Mouse (Mus musculus): ENCODE measurements around the gene Gar1. TPM values are rescaled to one million over a fixed set of nuclear protein-coding genes. Genes with fewer than 3 reads are reported as not detected.

Gar1 gene
- polyA plus RNA-seq (2015; fragmentation: Nextera tagmentation; extraction: Ambion mirVana): 87.7 and 93.2 TPM in 2 replicates

DNA sequence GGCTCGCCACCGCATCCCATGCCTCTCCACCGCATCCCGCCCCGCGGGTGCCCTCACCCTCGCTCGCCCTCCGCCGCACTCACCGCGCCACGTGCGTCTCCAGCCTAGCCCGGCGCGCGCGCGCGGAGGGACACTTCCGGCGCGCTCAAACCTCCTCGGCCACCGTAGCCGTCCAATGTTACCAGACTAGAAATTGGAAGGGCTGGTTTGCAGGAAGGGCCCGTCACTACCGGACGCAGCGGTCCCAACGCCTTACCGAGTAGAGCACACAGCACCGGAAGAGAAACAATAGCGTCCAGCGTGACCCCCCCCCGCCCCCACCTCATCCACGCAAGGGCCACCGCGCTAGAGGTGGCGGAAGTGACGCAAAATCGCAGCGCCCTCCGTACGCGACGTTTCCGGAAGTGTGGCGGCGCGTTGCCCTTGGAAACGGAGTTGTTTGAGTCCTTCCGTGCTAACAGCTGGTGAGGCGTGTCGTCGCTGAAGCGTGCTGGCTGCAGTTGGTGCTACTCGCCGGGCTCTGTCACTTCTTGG is at the start of gene Gar1:
Gene Gar1 (minus strand): TSS at position 362 of the 534 bp plus-strand sequence.
- ATAC-seq: peak; percentile 94
- no peaks in the 10 kb centered on the region for H3K27me3 ChIP-seq (replicated peaks)
- peak within 1 kb of the TSS; percentile 95 for H3K4me3 ChIP-seq (replicated peaks)
- peaks cover 11% of the 10 kb centered on the region for H3K4me1 ChIP-seq (replicated peaks)
- peaks cover 6% of the 10 kb centered on the region; the same call in 1 of the 2 replicates for H3K36me3 ChIP-seq
- H3K4me2 ChIP-seq (replicated peaks): peak within 1 kb of the TSS; percentile 85
- H3K9ac ChIP-seq: peak within 1 kb of the TSS; percentile 80
- H3K27ac ChIP-seq: peak within 1 kb of the TSS; percentile 90
- H3K9me3 ChIP-seq: no peaks in the 10 kb centered on the region
- under 1% methylated on average over 60 of the region's 60 CpGs for WGBS

- no peak overlapping the region for H3K27ac ChIP-seq
- H3K27me3 ChIP-seq (replicated peaks): no peaks in the 10 kb centered on the region
- ATAC-seq: no peak
- H3K4me3 ChIP-seq (replicated peaks): no peak overlapping the region
- no peak overlapping the region for H3K9ac ChIP-seq
- no peaks in the 10 kb centered on the region for H3K9me3 ChIP-seq
- H3K36me3 ChIP-seq: no peaks in the 10 kb centered on the region
- H3K4me1 ChIP-seq (replicated peaks): peaks cover 4% of the 10 kb centered on the region; the same call in 1 of the 2 replicates
- peak overlapping the region; percentile 84 for H3K4me2 ChIP-seq (replicated peaks)
- 59% methylated on average over 2 of the region's 2 CpGs for WGBS
These were observed 48.7 kb upstream of the Gar1 start for GRCm38 (mm10) chr3:129879913-129880312.

DNA sequence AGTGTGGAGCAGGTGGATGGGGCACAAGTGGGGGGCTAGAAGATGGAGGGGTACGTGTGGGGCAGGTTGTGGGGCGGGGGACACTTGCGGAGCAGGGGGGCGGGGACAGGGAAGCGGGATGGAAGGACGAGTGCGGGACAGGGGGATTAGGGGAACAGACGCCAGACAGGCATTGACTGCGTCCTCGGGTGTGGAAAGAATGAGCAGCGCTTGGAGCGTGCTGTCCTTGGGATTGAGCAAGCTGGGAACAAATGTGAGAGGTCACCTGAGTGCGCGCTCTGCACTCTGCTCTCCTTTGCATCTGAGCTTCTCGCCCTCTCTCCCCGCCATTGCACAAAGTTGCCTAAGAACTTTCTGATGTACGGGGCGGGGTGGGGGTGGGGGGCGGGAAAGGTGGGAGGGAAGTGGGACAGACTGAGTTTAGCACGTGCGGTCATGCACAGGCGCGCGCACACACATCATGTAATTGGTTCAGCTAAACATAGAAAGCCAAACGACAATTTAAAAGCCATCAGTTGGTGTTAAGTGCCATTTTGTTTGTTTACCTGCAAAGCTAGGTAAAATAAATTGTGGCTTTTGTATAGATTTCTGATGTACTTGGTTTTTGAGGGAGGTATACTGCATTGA is 48.0 kb upstream of the Gar1 start:
- peak; percentile 83 for ATAC-seq
- no peaks in the 10 kb centered on the region for H3K36me3 ChIP-seq
- peaks cover 4% of the 10 kb centered on the region; the same call in 1 of the 2 replicates for H3K4me1 ChIP-seq (replicated peaks)
- no peaks in the 10 kb centered on the region for H3K27me3 ChIP-seq (replicated peaks)
- peak overlapping the region; percentile 84 for H3K4me2 ChIP-seq (replicated peaks)
- peak overlapping the region; percentile 74 for H3K9ac ChIP-seq
- no peaks in the 10 kb centered on the region for H3K9me3 ChIP-seq
- 2% methylated on average over 25 of the region's 25 CpGs for WGBS
- H3K27ac ChIP-seq: peak overlapping the region; percentile 79
- peak overlapping the region; percentile 66 for H3K4me3 ChIP-seq (replicated peaks)

DNA sequence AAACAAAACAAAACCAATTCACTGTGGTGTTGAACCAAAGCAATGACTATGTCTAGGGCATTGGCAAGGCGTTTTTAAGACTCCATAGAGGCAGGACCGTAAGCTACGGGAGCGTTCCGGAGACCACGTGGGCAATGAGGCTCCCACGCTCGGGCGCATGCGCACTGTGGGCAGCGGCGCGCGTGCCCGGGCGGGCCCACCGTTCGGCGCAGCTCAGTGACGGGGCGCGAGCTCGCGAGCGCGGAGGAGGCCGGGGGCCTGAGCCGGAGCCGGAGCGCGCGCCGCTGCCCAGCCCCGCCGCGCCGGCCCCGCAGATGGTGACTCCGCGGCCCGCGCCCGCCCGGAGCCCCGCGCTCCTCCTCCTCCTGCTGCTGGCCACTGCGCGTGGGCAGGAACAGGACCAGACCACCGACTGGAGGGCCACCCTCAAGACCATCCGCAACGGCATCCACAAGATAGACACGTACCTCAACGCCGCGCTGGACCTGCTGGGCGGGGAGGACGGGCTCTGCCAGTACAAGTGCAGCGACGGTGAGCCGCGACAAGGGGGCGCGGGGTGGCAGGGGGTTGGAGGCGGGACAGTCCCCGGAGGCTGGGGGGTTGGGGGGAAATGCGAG is 47.3 kb upstream of the Gar1 start, which contains the start of gene Pla2g12a:
Gene Pla2g12a (plus strand): TSS at position 202 of the 617 bp plus-strand sequence.
- peak within 1 kb of the TSS; percentile 66 for H3K4me3 ChIP-seq (replicated peaks)
- H3K4me1 ChIP-seq (replicated peaks): peaks cover 4% of the 10 kb centered on the region; the same call in 1 of the 2 replicates
- peak within 1 kb of the TSS; percentile 79 for H3K27ac ChIP-seq
- H3K27me3 ChIP-seq (replicated peaks): no peaks in the 10 kb centered on the region
- H3K9ac ChIP-seq: peak within 1 kb of the TSS; percentile 74
- peak within 1 kb of the TSS; percentile 84 for H3K4me2 ChIP-seq (replicated peaks)
- no peaks in the 10 kb centered on the region for H3K9me3 ChIP-seq
- no peaks in the 10 kb centered on the region for H3K36me3 ChIP-seq
- under 1% methylated on average over 60 of the region's 66 CpGs for WGBS
- ATAC-seq: peak; percentile 91

GRCm38 (mm10) chr3:129877327-129877726 is 46.1 kb upstream of the Gar1 start:
- Histone ChIP-seq H3K4me3 (replicated peaks) (no peak overlapping the region), H3K27ac (no peak overlapping the region), H3K36me3 (no peaks in the 10 kb centered on the region), H3K9me3 (no peaks in the 10 kb centered on the region), H3K27me3 (replicated peaks) (no peaks in the 10 kb centered on the region), H3K4me2 (replicated peaks) (no peak overlapping the region), H3K4me1 (replicated peaks) (peaks cover 4% of the 10 kb centered on the region; the same call in 1 of the 2 replicates), H3K9ac (no peak overlapping the region)
- WGBS: 93% methylated on average over 10 of the region's 10 CpGs
- no peak for ATAC-seq

DNA sequence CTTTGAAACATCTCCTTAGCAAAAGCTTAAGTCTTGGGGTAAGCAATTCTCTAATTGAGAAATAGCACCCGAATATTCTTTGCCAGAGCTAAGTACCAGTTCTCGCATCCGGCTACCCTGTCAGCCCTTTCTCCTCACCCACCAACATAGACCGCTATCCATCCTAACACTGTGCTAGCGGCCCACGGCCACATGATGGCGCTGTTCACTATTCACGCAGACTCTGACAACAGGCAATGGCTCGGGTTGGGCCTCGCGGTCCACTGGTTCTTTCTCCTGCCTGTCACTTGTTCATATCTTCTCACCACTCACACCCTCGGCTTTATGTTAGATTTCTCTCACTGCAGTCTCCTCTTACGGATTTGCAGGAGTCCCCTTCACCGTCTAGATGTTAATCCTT is 32.5 kb upstream of the Gar1 start:
- WGBS: 48% methylated on average over 14 of the region's 14 CpGs
- no peak for ATAC-seq

DNA sequence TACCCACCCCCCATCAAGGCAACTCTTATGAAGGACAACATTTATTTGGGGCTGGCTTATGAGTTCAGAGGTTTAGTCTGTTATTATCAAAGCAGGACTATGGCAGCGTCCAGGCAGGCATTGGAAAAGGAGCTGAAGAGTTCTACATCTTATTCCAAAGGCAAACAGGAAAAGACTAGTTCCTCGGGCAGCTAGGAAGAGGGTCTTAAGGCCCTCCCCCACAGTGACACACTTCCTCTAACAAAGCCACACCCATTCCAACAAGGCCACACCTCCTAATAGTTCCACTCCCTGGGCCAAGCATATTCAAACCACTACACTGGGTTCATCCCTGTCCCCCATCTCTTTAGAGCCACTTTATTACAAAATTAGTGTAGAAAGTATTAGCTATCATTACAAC is 31.4 kb upstream of the Gar1 start:
- Histone ChIP-seq H3K9me3 (no peaks in the 10 kb centered on the region), H3K4me1 (replicated peaks) (no peaks in the 10 kb centered on the region), H3K4me2 (replicated peaks) (no peak overlapping the region), H3K9ac (no peak overlapping the region), H3K27me3 (replicated peaks) (no peaks in the 10 kb centered on the region), H3K36me3 (no peaks in the 10 kb centered on the region), H3K27ac (no peak overlapping the region), H3K4me3 (replicated peaks) (no peak overlapping the region)
- 76% methylated on average over 2 of the region's 2 CpGs for WGBS
- no peak for ATAC-seq

More for the DNA sequence above, 32.5 kb upstream of the Gar1 start:
- Histone ChIP-seq H3K4me2 (replicated peaks) (no peak overlapping the region), H3K9ac (no peak overlapping the region), H3K36me3 (no peaks in the 10 kb centered on the region), H3K9me3 (no peaks in the 10 kb centered on the region), H3K27ac (no peak overlapping the region), H3K4me1 (replicated peaks) (no peaks in the 10 kb centered on the region), H3K27me3 (replicated peaks) (no peaks in the 10 kb centered on the region), H3K4me3 (replicated peaks) (no peak overlapping the region)

DNA sequence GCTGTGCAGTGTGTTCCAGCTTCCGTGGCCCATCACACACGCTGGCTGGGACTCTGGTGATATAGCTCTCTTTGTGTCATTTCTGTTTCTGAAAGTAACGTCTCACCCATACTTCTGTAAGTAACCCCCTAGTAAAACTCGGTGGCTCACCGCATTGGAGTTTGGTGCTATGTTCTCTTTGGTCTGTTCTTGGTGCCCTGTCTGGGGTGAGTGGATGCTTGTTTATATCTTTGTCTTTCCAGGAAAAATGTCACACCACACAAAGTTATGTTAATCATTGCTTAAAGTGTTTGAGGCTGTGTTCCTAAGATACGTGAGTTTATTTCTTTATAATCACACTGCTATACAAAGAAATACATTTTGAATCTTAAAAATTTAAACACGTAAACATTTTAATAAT is 15.7 kb upstream of the Gar1 start:
- WGBS: 81% methylated on average over 7 of the region's 7 CpGs
- H3K4me2 ChIP-seq (replicated peaks): no peak overlapping the region
- no peaks in the 10 kb centered on the region for H3K4me1 ChIP-seq (replicated peaks)
- no peak overlapping the region for H3K27ac ChIP-seq
- no peak for ATAC-seq
- H3K9ac ChIP-seq: no peak overlapping the region
- H3K4me3 ChIP-seq (replicated peaks): no peak overlapping the region
- no peaks in the 10 kb centered on the region for H3K36me3 ChIP-seq
- H3K9me3 ChIP-seq: no peaks in the 10 kb centered on the region
- no peaks in the 10 kb centered on the region for H3K27me3 ChIP-seq (replicated peaks)

- Histone ChIP-seq H3K9ac (no peak overlapping the region), H3K27ac (no peak overlapping the region), H3K36me3 (no peaks in the 10 kb centered on the region), H3K4me1 (replicated peaks) (no peaks in the 10 kb centered on the region), H3K27me3 (replicated peaks) (no peaks in the 10 kb centered on the region), H3K9me3 (no peaks in the 10 kb centered on the region), H3K4me2 (replicated peaks) (no peak overlapping the region), H3K4me3 (replicated peaks) (no peak overlapping the region)
- WGBS: 71% methylated on average over 2 of the region's 2 CpGs
- no peak for ATAC-seq
These were observed 14.7 kb upstream of the Gar1 start for GRCm38 (mm10) chr3:129845868-129846267.

- Histone ChIP-seq H3K9me3 (no peaks in the 10 kb centered on the region), H3K27ac (no peak overlapping the region), H3K36me3 (no peaks in the 10 kb centered on the region), H3K27me3 (replicated peaks) (no peaks in the 10 kb centered on the region), H3K4me3 (replicated peaks) (no peak overlapping the region), H3K9ac (no peak overlapping the region), H3K4me1 (replicated peaks) (no peaks in the 10 kb centered on the region), H3K4me2 (replicated peaks) (0 out of 2 replicates have a peak overlapping the region, but pooled peaks have one; percentile 22)
- peak; percentile 18; the same call in 1 of the 2 replicates for ATAC-seq
- 49% methylated on average over 7 of the region's 7 CpGs for WGBS
These were observed 6.8 kb upstream of the Gar1 start for GRCm38 (mm10) chr3:129838017-129838416.

- no peaks in the 10 kb centered on the region for H3K27me3 ChIP-seq (replicated peaks)
- H3K36me3 ChIP-seq: no peaks in the 10 kb centered on the region
- no peak overlapping the region; the same call in 1 of the 2 replicates for H3K4me2 ChIP-seq (replicated peaks)
- peak; percentile 13; the same call in 1 of the 2 replicates for ATAC-seq
- peak overlapping the region; percentile 21; the same call in 1 of the 2 replicates for H3K4me3 ChIP-seq (replicated peaks)
- H3K4me1 ChIP-seq (replicated peaks): no peaks in the 10 kb centered on the region
- WGBS: 64% methylated on average over 6 of the region's 6 CpGs
- H3K9me3 ChIP-seq: no peaks in the 10 kb centered on the region
- H3K27ac ChIP-seq: no peak overlapping the region
- H3K9ac ChIP-seq: no peak overlapping the region
These were observed 5.8 kb upstream of the Gar1 start for GRCm38 (mm10) chr3:129836965-129837364.

- Histone ChIP-seq H3K9me3 (no peaks in the 10 kb centered on the region), H3K27me3 (replicated peaks) (no peaks in the 10 kb centered on the region), H3K4me3 (replicated peaks) (peak overlapping the region; percentile 21; the same call in 1 of the 2 replicates), H3K4me1 (replicated peaks) (no peaks in the 10 kb centered on the region), H3K36me3 (no peaks in the 10 kb centered on the region), H3K27ac (peak overlapping the region; percentile 79), H3K4me2 (replicated peaks) (peak overlapping the region; percentile 56), H3K9ac (no peak overlapping the region)
- ATAC-seq: peak; percentile 84
- 13% methylated on average over 11 of the region's 11 CpGs for WGBS
These were observed 5.0 kb upstream of the Gar1 start for GRCm38 (mm10) chr3:129836051-129836697.

Measured in intestine, embryonic 15.5 days (tissue).